Mouse (Mus musculus): Measurements from ENCODE around the gene Cachd1.

DNA sequence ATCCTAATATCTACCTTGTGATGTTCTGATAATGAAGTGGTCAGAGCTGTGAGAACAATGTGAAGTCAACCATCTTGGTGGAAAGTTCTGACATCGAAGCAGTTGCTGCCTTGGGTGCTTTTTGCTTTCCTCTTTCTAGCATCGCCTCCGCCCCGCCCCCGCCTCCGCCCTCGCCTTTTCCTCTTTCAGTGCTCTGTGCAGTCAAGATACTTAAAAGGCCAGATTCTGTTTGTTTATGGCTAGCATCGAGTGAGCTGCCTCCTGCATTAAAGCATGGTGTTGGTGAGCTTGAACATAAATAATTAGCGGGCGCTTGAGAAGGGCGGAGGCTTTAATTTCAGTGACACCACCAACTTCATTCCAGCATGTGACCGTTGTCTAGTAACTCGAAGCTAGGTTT lies 88.9 kb downstream of the Cachd1 start:
- TF ChIP-seq CTCF (IDR thresholded peaks at IDR 0.05; ENCODE audit: control insufficient read depth, insufficient read depth, low read length) = no peak
- TF ChIP-seq POLR2A (IDR thresholded peaks at IDR 0.05; ENCODE audit: borderline replicate concordance, control insufficient read depth, low read depth, low read length) = no peak
